Mouse (Mus musculus): ENCODE measurements around the gene Mycn.

DNA sequence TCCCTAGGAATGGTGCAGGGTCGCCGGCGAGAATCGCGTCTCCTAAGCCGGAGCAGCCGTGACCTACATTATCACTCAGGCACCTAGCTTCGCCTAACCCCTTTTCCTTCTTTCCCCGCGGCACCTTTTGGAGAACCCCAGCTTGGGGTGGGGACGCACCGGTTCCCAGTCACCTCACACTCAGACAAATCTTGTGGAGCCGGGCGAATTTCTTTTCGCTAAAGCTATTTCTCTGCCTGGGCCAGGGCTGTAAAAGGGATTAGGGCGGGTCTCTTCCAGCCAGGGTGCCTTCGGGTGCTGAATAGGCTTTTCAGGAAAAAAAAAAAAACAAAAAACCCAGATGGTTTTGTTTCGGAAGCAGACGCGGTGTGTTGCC, 597 bp downstream of the Mycn start:
- no peak for TF ChIP-seq CTCF (IDR thresholded peaks at IDR 0.05)
- no peak for TF ChIP-seq EP300 (IDR thresholded peaks at IDR 0.05)
